Mouse (Mus musculus): ENCODE measurements around the gene Man1b1. TPM values are rescaled to one million over a fixed set of nuclear protein-coding genes. Genes with fewer than 3 reads are reported as not detected.

The Man1b1 gene
- polyA plus RNA-seq, 1 experiment: 19.6 TPM

- 76% methylated on average over 3 of the region's 3 CpGs for whole genome bisulfite sequencing
- Histone ChIP-seq H3K4me3 (ENCODE audit: insufficient read depth, low read depth, low read length) (no peak overlapping the region), H3K27me3 (replicated peaks; ENCODE audit: control insufficient read depth, insufficient read depth, low read length) (no peaks in the 10 kb centered on the region), H3K27ac (ENCODE audit: insufficient read depth, low read depth, low read length) (no peak overlapping the region), H3K36me3 (ENCODE audit: control insufficient read depth, insufficient read depth, low read length) (no peaks in the 10 kb centered on the region), H3K4me1 (ENCODE audit: control insufficient read depth, insufficient read depth, low read length) (peaks cover 8% of the 10 kb centered on the region; the same call in 1 of the 2 replicates)
- no peak for DNase-seq
- TF ChIP-seq CTCF (conservative IDR thresholded peaks at IDR 0.05; ENCODE audit: insufficient read depth, insufficient read length, low read depth, low read length) (no peak), POLR2A (IDR thresholded peaks at IDR 0.05; ENCODE audit: low read depth, low read length) (no peak)
These were observed 64.5 kb downstream of the Man1b1 start for GRCm38 (mm10) chr2:25396597-25396983.

- Histone ChIP-seq H3K4me3 (ENCODE audit: insufficient read depth, low read depth, low read length) (no peak overlapping the region), H3K36me3 (ENCODE audit: control insufficient read depth, insufficient read depth, low read length) (no peaks in the 10 kb centered on the region), H3K27me3 (replicated peaks; ENCODE audit: control insufficient read depth, insufficient read depth, low read length) (no peaks in the 10 kb centered on the region), H3K4me1 (ENCODE audit: control insufficient read depth, insufficient read depth, low read length) (peaks cover 8% of the 10 kb centered on the region; the same call in 1 of the 2 replicates), H3K27ac (ENCODE audit: insufficient read depth, low read depth, low read length) (no peak overlapping the region)
- no peak for DNase-seq
- no peak for TF ChIP-seq CTCF (conservative IDR thresholded peaks at IDR 0.05; ENCODE audit: insufficient read depth, insufficient read length, low read depth, low read length)
- no peak for TF ChIP-seq POLR2A (IDR thresholded peaks at IDR 0.05; ENCODE audit: low read depth, low read length)
- 71% methylated on average over 1 of the region's 1 CpGs for WGBS
These were observed 64.9 kb downstream of the Man1b1 start for GRCm38 (mm10) chr2:25397010-25397409.

GRCm38 (mm10) chr2:25398065-25398464 is 65.9 kb downstream of the Man1b1 start:
- Histone ChIP-seq H3K27me3 (replicated peaks; ENCODE audit: control insufficient read depth, insufficient read depth, low read length) (no peaks in the 10 kb centered on the region), H3K4me1 (ENCODE audit: control insufficient read depth, insufficient read depth, low read length) (peaks cover 8% of the 10 kb centered on the region; the same call in 1 of the 2 replicates), H3K36me3 (ENCODE audit: control insufficient read depth, insufficient read depth, low read length) (no peaks in the 10 kb centered on the region), H3K4me3 (ENCODE audit: insufficient read depth, low read depth, low read length) (no peak overlapping the region), H3K27ac (ENCODE audit: insufficient read depth, low read depth, low read length) (no peak overlapping the region)
- DNase-seq: no peak
- 97% methylated on average over 7 of the region's 7 CpGs for WGBS
- no peak for TF ChIP-seq CTCF (conservative IDR thresholded peaks at IDR 0.05; ENCODE audit: insufficient read depth, insufficient read length, low read depth, low read length)
- TF ChIP-seq POLR2A (IDR thresholded peaks at IDR 0.05; ENCODE audit: low read depth, low read length): no peak

DNA sequence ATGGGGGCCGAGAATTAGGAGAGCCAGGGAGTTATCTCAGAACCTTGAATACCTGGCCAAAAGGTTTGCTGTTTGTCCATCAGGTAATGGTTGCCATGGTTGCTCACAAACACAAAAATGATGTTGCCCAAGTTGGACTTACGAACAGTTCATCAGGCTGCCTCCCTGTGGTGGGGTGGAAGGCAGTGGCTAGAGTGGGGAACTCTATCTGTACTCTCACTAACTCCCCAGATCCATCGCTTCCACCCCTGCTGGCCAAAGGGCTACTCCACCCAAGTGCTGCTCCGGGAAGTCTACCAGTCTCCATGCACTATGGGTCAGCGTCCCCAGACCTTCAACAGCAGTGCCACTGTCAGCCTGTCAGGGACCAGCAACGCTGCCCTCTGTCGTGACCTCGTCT is 66.9 kb downstream of the Man1b1 start, which contains the start of gene Npdc1:
Gene Npdc1, plus strand, starts transcription at position 301 of the 400 bp plus-strand sequence.
- Histone ChIP-seq H3K4me3 (ENCODE audit: insufficient read depth, low read depth, low read length) (no peak within 1 kb of the TSS), H3K27ac (ENCODE audit: insufficient read depth, low read depth, low read length) (no peak within 1 kb of the TSS), H3K27me3 (replicated peaks; ENCODE audit: control insufficient read depth, insufficient read depth, low read length) (no peaks in the 10 kb centered on the region), H3K4me1 (ENCODE audit: control insufficient read depth, insufficient read depth, low read length) (peaks cover 8% of the 10 kb centered on the region; the same call in 1 of the 2 replicates), H3K36me3 (ENCODE audit: control insufficient read depth, insufficient read depth, low read length) (no peaks in the 10 kb centered on the region)
- DNase-seq: no peak
- WGBS: 84% methylated on average over 8 of the region's 8 CpGs
- TF ChIP-seq CTCF (conservative IDR thresholded peaks at IDR 0.05; ENCODE audit: insufficient read depth, insufficient read length, low read depth, low read length) (no peak), POLR2A (IDR thresholded peaks at IDR 0.05; ENCODE audit: low read depth, low read length) (no peak)

- 21% methylated on average over 16 of the region's 16 CpGs for whole genome bisulfite sequencing
- no peak for TF ChIP-seq CTCF (conservative IDR thresholded peaks at IDR 0.05; ENCODE audit: insufficient read depth, insufficient read length, low read depth, low read length)
- no peak for TF ChIP-seq POLR2A (IDR thresholded peaks at IDR 0.05; ENCODE audit: low read depth, low read length)
- no peak overlapping the region for H3K27ac ChIP-seq (ENCODE audit: insufficient read depth, low read depth, low read length)
- no peak for DNase-seq
- H3K4me3 ChIP-seq (ENCODE audit: insufficient read depth, low read depth, low read length): no peak overlapping the region
- peaks cover 7% of the 10 kb centered on the region; the same call in 1 of the 2 replicates for H3K4me1 ChIP-seq (ENCODE audit: control insufficient read depth, insufficient read depth, low read length)
- H3K27me3 ChIP-seq (replicated peaks; ENCODE audit: control insufficient read depth, insufficient read depth, low read length): no peaks in the 10 kb centered on the region
- H3K36me3 ChIP-seq (ENCODE audit: control insufficient read depth, insufficient read depth, low read length): no peaks in the 10 kb centered on the region
These were observed 68.2 kb downstream of the Man1b1 start for GRCm38 (mm10) chr2:25400291-25400690.

DNA sequence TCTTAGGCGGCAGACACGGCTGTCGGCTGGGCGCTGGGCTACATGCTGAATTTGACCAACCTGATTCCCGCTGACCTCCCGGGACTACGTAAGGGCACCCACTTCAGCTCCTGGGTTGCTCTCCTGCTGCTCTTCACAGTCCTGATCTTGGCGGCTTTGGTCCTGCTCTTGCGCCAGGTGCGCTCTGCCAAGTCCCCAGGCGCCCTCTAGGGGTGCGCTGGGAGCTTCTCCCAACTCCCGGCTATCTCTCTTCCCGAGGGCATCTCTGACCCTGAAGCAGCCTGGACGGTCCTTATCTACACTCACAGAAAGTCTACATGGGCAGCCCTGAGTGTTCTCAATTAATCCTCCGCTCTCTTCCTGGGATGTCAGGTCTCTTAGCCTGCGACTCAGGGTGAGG is 68.6 kb downstream of the Man1b1 start:
- DNase-seq: peak; percentile 78
- Histone ChIP-seq H3K27ac (ENCODE audit: insufficient read depth, low read depth, low read length) (no peak overlapping the region), H3K4me3 (ENCODE audit: insufficient read depth, low read depth, low read length) (no peak overlapping the region), H3K27me3 (replicated peaks; ENCODE audit: control insufficient read depth, insufficient read depth, low read length) (no peaks in the 10 kb centered on the region), H3K36me3 (ENCODE audit: control insufficient read depth, insufficient read depth, low read length) (no peaks in the 10 kb centered on the region), H3K4me1 (ENCODE audit: control insufficient read depth, insufficient read depth, low read length) (peaks cover 4% of the 10 kb centered on the region; the same call in 1 of the 2 replicates)
- WGBS: 3% methylated on average over 17 of the region's 17 CpGs
- TF ChIP-seq POLR2A (IDR thresholded peaks at IDR 0.05; ENCODE audit: low read depth, low read length) (no peak), CTCF (conservative IDR thresholded peaks at IDR 0.05; ENCODE audit: insufficient read depth, insufficient read length, low read depth, low read length) (peak; percentile 70)

Other genes with a start within 250 kb of the Man1b1 start
- gene Noxa1, start 237.2 kb upstream of the Man1b1 start, polyA plus RNA-seq (2012; rRNA removed): not detected in 2 replicates
- gene Nrarp, start 151.6 kb upstream of the Man1b1 start, polyA plus RNA-seq (2012; rRNA removed): 5.7 and 7.8 TPM in 2 replicates
- gene Tor4a, start 135.5 kb upstream of the Man1b1 start, polyA plus RNA-seq (2012; rRNA removed): 21.8 and 26.9 TPM in 2 replicates
- gene Nelfb, start 120.8 kb upstream of the Man1b1 start, polyA plus RNA-seq (2012; rRNA removed): 62.6 and 70.5 TPM in 2 replicates
- gene Stpg3, start 117.7 kb upstream of the Man1b1 start, polyA plus RNA-seq (2012; rRNA removed): 0.42 and 0.68 TPM in 2 replicates
- gene Fam166a, start 113.6 kb upstream of the Man1b1 start, polyA plus RNA-seq (2012; rRNA removed): 0.55 and 0.58 TPM in 2 replicates
- 313 and 314 TPM in 2 replicates for gene Tubb4b, start 107.6 kb upstream of the Man1b1 start, polyA plus RNA-seq (2012; rRNA removed)
- 240 and 299 TPM in 2 replicates for gene Slc34a3, start 98.0 kb upstream of the Man1b1 start, polyA plus RNA-seq (2012; rRNA removed)
- gene Rnf224, start 95.6 kb upstream of the Man1b1 start, polyA plus RNA-seq (2012; rRNA removed): 0.06 and 0.12 TPM in 2 replicates
- gene Rnf208, start 90.1 kb upstream of the Man1b1 start, polyA plus RNA-seq (2012; rRNA removed): 49.1 and 57.9 TPM in 2 replicates
- 0.66 and 1.2 TPM in 2 replicates for gene Cysrt1, start 89.9 kb upstream of the Man1b1 start, polyA plus RNA-seq (2012; rRNA removed)
- gene AL732309.1, start 85.5 kb upstream of the Man1b1 start, polyA plus RNA-seq (2012; rRNA removed): 13.0 and 15.2 TPM in 2 replicates
- 48.9 and 50.7 TPM in 2 replicates for gene Tmem203, start 76.9 kb upstream of the Man1b1 start, polyA plus RNA-seq (2012; rRNA removed)
- 81.0 and 85.4 TPM in 2 replicates for gene Tprn, start 69.7 kb upstream of the Man1b1 start, polyA plus RNA-seq (2012; rRNA removed)
- 46.2 and 48.8 TPM in 2 replicates for gene Ssna1, start 59.9 kb upstream of the Man1b1 start, polyA plus RNA-seq (2012; rRNA removed)
- gene Anapc2, start 59.9 kb upstream of the Man1b1 start, polyA plus RNA-seq (2012; rRNA removed): 82.6 and 92.3 TPM in 2 replicates
- not detected in 2 replicates for gene Tmem210, start 44.2 kb upstream of the Man1b1 start, polyA plus RNA-seq (2012; rRNA removed)
- 2.7 and 3.0 TPM in 2 replicates for gene Lrrc26, start 42.4 kb upstream of the Man1b1 start, polyA plus RNA-seq (2012; rRNA removed)
- 0.34 and 0.41 TPM in 2 replicates for gene Grin1, start 13.2 kb upstream of the Man1b1 start, polyA plus RNA-seq (2012; rRNA removed)
- gene Dpp7, start 24.0 kb downstream of the Man1b1 start, polyA plus RNA-seq (2012; rRNA removed): 167 and 171 TPM in 2 replicates
- 125 and 133 TPM in 2 replicates for gene Uap1l1, start 33.3 kb downstream of the Man1b1 start, polyA plus RNA-seq (2012; rRNA removed)
- 0.20 and 0.34 TPM in 2 replicates for gene Sapcd2, start 40.0 kb downstream of the Man1b1 start, polyA plus RNA-seq (2012; rRNA removed)
- gene Entpd2, start 63.5 kb downstream of the Man1b1 start, polyA plus RNA-seq (2012; rRNA removed): 18.8 and 23.8 TPM in 2 replicates
- 73.7 and 99.5 TPM in 2 replicates for gene Npdc1, start 67.0 kb downstream of the Man1b1 start, polyA plus RNA-seq (2012; rRNA removed)
- 0.19 and 0.80 TPM in 2 replicates for gene Fut7, start 90.9 kb downstream of the Man1b1 start, polyA plus RNA-seq (2012; rRNA removed)
- 51.0 and 64.0 TPM in 2 replicates for gene Abca2, start 96.4 kb downstream of the Man1b1 start, polyA plus RNA-seq (2012; rRNA removed)
- 104 and 130 TPM in 2 replicates for gene Clic3, start 124.5 kb downstream of the Man1b1 start, polyA plus RNA-seq (2012; rRNA removed)
- 49.0 and 53.2 TPM in 2 replicates for gene Paxx, start 128.8 kb downstream of the Man1b1 start, polyA plus RNA-seq (2012; rRNA removed)
- gene Ptgds, start 137.7 kb downstream of the Man1b1 start, polyA plus RNA-seq (2012; rRNA removed): 47.2 and 51.6 TPM in 2 replicates
- 0.18 TPM in 1 of 2 replicates, not detected in the other for gene Lcn12, start 161.6 kb downstream of the Man1b1 start, polyA plus RNA-seq (2012; rRNA removed)
- 39.6 and 48.4 TPM in 2 replicates for gene Fbxw5, start 168.4 kb downstream of the Man1b1 start, polyA plus RNA-seq (2012; rRNA removed)
- 20.6 and 22.0 TPM in 2 replicates for gene C8g, start 169.4 kb downstream of the Man1b1 start, polyA plus RNA-seq (2012; rRNA removed)
- 14.8 and 15.3 TPM in 2 replicates for gene Traf2, start 214.6 kb downstream of the Man1b1 start, polyA plus RNA-seq (2012; rRNA removed)
- 195 and 198 TPM in 2 replicates for gene Edf1, start 225.5 kb downstream of the Man1b1 start, polyA plus RNA-seq (2012; rRNA removed)
- 1.3 and 2.3 TPM in 2 replicates for gene Mamdc4, start 242.5 kb downstream of the Man1b1 start, polyA plus RNA-seq (2012; rRNA removed)
- gene Phpt1, start 242.9 kb downstream of the Man1b1 start, polyA plus RNA-seq (2012; rRNA removed): 74.9 and 92.3 TPM in 2 replicates
- 0.36 and 0.62 TPM in 2 replicates for gene Ajm1, start 249.4 kb downstream of the Man1b1 start, polyA plus RNA-seq (2012; rRNA removed)

Measured in kidney, adult 2 months (tissue).